Mouse (Mus musculus): ENCODE measurements around the gene Cdr2.
"Not testable (repeated sequence)": the region's sequence is repeated elsewhere in the genome, so short reads cannot be mapped to it uniquely, and the experiment has no call there.

The Cdr2 gene

DNA sequence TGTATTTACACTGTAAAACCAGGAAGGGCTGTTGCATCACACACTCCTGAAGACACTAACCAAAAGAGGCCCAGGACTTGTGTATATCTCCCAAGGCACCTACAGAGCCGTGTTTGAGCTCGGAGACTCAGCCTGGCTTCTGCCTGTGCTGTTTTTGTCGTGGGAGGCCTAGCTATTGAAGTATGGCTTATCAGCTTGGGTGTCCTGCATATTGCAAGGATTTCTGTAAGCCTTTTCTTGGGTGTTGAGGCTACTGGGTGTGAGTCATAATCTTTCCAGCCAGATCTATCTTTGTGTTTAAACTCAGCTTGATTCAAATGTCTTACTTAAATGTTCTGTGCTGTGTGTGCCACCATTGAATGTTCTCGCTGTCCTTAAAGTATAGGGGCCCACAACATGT lies 45.6 kb downstream of the Cdr2 start:
- ChIA-PET POLR2A (interaction anchor here in 2 of 4 experiments (1.0 to 1.9 kb wide), 2 partner anchors 15 to 19 kb away, joined by 4 read pairs; partner anchors contain the start of gene Polr3e (in 1 of the 2)), CTCF (interaction anchor here in 2 of 4 experiments (0.6 to 3.3 kb wide), 2 partner anchors 183 to 636 kb away, joined by 3 to 19 read pairs; no protein-coding TSS in a partner anchor)

DNA sequence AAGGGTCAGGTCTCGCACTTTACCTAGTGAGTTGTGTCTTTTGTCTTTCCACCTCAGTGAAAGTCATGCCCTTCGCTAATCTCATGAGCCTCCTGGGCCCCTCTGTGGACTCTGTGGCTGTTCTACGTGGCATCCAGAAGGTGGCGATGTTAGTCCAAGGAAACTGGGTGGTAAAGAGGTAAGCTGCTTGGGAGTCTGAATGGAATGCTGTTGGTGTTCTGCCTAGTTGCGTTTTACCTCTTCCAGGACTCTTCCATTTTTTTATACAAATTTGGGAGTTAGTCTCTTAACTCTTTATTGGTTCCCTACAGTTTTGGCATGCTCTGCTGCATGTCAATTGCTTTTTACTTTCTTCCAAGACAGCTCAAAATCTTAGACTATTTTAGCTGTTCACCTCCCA lies 47.4 kb downstream of the Cdr2 start:
- CTCF ChIA-PET = interaction anchor here (0.6 to 3.3 kb wide), 19 partner anchors 8 to 707 kb away, joined by 3 to 19 read pairs (median 4); no protein-coding TSS in a partner anchor
- POLR2A ChIA-PET = interaction anchor here in 2 of 4 experiments (0.6 to 6.8 kb wide), 6 partner anchors 9 to 150 kb away, joined by 3 to 52 read pairs (median 4); partner anchors contain the start of genes Cdr2 (in 1 of the 2) and Mfsd13b (in 1 of the 2)

DNA sequence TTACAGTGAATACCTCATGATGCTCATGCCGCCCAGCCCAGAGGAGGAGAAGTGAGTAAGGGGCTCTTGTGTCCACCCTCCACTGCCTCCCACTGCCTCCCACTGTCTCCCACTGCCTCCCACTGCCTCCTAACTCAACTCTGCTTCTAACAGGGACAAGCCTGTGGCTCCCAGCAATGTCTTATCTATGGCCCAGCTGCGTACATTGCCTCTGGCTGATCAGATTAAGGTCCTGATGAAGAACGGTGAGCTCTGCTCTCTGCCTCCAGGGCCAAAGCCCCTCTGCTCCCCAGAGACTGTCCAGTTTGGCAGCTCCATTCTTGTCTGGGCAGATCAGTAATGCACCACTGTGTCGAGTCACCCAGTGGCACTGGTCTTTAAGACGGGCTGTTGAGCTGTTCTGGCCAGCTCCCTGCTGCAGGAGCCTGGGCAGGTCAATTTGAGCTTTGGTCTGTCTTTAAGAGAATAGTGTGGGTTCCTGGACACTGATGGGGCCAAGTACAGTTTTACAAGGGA lies 48.4 kb downstream of the Cdr2 start:
- ChIA-PET POLR2A (interaction anchor here in 2 of 4 experiments (1.4 to 6.8 kb wide), 3 partner anchors 11 to 49 kb away, joined by 5 to 52 read pairs (median 30); partner anchors contain the start of genes Cdr2 (in 1 of the 2) and Mfsd13b (in 1 of the 2)), CTCF (interaction anchor here in 2 of 4 experiments (0.6 to 3.3 kb wide), 4 partner anchors 9 to 186 kb away, joined by 3 to 19 read pairs (median 7); no protein-coding TSS in a partner anchor)

DNA sequence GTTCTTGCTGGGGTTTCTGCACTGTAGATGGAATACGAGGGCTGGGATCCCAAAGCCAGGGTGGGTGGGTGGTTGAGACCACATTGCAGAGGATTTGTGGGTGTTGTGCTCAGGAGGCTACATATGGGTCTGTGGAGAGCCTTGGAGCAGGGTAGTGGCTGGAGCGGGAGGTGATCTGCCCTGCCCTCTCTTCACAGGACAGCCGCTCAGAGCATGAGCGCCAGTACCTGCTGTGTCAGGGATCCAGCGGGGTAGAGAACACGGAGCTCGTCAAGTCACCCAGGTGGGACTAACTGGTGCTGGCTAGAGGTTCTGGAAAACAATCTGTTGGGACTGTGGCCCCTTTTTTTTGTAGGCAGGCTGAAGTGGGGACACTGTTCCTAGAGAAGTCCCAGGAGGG lies 49.0 kb downstream of the Cdr2 start:
- POLR2A ChIA-PET = interaction anchor here in 3 of 4 experiments (0.5 to 6.8 kb wide), 6 partner anchors 11 to 90 kb away, joined by 3 to 52 read pairs (median 5); partner anchors contain the start of genes Cdr2 (in 2 of the 3), Mfsd13b (in 2 of the 3), Eef2k (in 1 of the 3) and Polr3e (in 1 of the 3)
- CTCF ChIA-PET = interaction anchor here in 1 of 4 experiments (3.3 kb wide), 1 partner anchor 187 kb away, joined by 19 read pairs; no protein-coding TSS in a partner anchor

DNA sequence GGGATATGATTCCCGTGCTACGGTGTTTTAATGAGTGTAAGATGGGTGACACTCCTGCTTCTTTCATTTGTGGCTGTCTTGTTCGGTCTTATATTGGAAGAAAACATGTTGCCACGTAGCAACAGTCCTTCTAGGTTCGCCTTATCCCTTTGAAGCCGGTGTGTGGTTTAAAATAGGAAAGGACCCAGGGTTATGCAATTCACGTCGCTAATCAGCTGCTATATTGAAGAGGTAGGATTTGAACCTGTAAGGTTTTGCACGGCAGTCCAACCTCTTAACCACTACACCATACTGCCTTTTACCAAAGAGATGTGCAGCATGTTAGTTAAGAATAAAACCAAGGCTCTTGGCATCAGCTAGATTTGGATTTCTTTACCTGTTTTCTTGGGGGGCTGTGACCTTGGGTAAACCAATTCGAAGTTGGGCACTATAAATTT lies 63.6 kb downstream of the Cdr2 start:
- ChIA-PET CTCF (interaction anchor here in 1 of 4 experiments (3.1 kb wide), 1 partner anchor 83 kb away, joined by 36 read pairs; no protein-coding TSS in a partner anchor), POLR2A (interaction anchor here (0.6 to 8.6 kb wide), 13 partner anchors 9 to 180 kb away, joined by 3 to 52 read pairs (median 4); partner anchors contain the start of genes Cdr2 (in 1 of the 4), Eef2k (in 1 of the 4) and Mfsd13b (in 1 of the 4))

DNA sequence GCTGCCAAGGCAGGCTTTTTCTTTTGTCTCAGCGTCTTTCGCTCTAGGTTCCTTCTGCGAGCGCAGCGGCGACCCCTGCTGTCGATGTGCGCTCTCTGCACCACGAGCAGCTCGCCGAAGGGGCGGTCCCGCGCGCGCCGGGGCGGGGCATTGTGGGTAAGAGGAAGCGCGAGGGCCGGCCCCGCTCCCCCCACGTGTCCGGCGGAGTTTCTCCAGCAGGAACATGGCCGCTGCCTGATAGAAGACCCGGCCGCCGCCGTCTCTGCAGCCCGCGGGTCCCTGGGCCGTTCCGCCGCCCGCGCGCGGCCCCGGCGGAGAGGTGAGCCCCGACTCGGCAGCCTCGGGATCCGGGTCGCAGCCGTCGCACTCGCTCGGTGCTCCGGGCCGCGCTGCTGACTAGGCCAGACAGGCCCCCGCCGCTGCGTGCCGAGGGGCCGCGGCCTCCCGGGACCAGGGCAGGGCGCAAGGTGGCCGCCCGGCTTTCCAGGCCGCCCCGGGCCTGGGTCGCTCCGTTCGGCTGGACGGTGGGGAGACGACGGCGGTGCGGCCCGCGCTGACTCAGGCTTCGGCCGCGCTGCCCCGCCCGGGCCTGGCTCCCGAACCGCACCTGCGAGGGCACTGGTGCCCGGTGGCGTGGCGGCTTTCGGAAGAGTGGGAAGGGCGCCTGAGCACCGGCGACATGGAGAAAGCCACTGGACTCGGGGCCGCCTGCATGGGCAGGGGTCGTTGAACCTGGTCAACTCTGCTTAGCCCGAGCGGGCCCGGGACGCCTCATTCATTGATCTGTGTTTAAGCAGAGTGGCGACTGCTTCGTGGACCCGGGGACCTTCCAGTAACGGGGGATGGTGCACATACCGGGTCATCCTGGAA lies 64.3 kb downstream of the Cdr2 start, which contains the start of gene Polr3e:
Gene Polr3e, plus strand, starts transcription at position 153 of the 870 bp plus-strand sequence.
- CTCF ChIA-PET = interaction anchor here (0.6 to 3.1 kb wide), 12 partner anchors 20 to 202 kb away, joined by 3 to 36 read pairs (median 6); partner anchors contain the start of gene Eef2k (in 2 of the 4)
- POLR2A ChIA-PET = interaction anchor here (0.6 to 8.6 kb wide), 43 partner anchors 9 to 979 kb away, joined by 3 to 52 read pairs (median 4); partner anchors contain the start of genes Eef2k (in 3 of the 4), Cdr2 (in 2 of the 4) and Mfsd13b (in 2 of the 4)

DNA sequence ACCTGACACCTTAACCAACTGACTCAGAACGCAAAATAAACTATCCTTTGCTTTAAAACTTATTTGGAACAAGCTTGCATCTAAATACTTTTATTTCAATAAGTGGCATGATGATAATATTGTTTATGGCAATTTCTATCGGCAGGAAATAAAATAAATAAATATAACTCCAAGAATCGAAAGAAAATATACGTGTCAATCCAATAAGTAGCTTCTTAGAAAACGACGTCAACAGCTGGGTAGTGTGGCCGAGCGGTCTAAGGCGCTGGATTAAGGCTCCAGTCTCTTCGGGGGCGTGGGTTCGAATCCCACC lies 64.9 kb downstream of the Cdr2 start:
- ChIA-PET POLR2A (interaction anchor here (0.6 to 2.1 kb wide), 35 partner anchors 9 to 980 kb away, joined by 3 to 40 read pairs (median 4); partner anchors contain the start of genes Eef2k (in 3 of the 4), Cdr2 (in 2 of the 4) and Mfsd13b (in 2 of the 4)), CTCF (interaction anchor here (0.6 to 3.1 kb wide), 12 partner anchors 21 to 87 kb away, joined by 3 to 36 read pairs (median 6); partner anchors contain the start of gene Eef2k (in 2 of the 4))

DNA sequence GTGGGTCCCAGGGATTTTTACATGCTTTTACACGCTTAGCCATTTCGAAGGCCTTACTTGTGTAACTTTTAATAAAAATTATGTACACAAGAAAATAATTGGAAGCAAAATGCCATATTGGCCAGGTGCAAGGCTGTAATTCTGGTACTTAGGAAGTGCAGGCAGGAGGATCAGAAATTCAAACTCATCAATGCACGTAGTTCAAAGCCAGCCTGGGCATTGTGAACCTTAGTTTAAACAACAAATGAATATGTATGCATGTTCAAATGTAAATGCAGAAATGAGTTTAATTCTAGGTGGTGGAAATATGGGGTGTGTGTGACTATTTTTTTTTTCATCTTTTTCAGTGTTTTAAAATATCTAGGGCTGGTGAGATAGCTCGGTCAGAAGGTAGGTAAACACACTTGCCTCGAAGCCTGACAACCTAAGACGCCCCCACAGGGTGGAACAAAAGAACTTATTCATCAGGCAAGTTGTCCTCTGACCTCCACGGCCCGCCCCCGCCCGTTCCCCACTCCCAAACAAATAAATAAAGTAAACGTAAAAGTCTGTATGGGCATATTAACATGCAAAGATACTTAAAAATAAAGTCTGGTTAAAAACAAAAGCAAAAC lies 65.7 kb downstream of the Cdr2 start:
- ChIA-PET CTCF (interaction anchor here in 3 of 4 experiments (0.5 to 3.1 kb wide), 5 partner anchors 11 to 81 kb away, joined by 3 to 36 read pairs (median 7); partner anchors contain the start of gene Eef2k (in 1 of the 3)), POLR2A (interaction anchor here in 3 of 4 experiments (0.6 to 2.1 kb wide), 21 partner anchors 8 to 255 kb away, joined by 3 to 40 read pairs (median 4); partner anchors contain the start of genes Cdr2 (in 2 of the 3), Eef2k (in 2 of the 3) and Mfsd13b (in 2 of the 3))

DNA sequence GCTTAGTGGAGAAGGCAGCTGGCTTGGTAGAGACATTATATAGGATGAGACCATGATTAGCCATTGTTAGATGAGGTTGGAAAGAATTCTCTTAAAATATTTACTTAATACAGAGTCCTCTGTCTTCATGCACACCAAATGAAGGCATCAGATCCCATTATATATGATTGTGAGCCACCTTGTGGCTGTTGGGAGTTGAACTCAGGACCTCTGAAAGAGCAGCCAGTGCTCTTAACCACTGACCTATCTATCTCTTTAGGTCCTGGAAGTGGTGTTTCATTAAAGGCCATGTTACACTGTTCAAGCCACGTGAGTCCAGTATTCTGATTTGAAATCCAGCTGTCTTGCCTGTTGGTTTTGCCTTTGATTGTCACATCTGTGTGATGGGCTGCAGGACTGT lies 68.8 kb downstream of the Cdr2 start:
- CTCF ChIA-PET = no interaction called here

DNA sequence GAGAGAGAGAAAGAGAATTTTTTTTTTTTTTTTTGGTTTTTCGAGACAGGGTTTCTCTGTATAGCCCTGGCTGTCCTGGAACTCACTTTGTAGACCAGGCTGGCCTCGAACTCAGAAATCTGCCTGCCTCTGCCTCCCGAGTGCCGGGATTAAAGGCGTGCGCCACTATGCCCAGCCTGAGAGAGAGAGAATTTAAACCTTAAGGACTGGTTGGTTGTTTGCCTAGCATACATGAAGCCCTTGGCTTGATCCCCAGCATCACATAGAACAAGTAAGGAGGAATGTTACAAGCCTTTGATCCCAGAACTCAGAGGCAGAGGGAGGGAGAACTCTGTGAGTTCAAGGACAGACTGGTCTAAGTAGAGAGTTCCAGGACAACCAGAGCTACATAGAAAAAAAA lies 70.8 kb downstream of the Cdr2 start:
- CTCF ChIA-PET = not testable (repeated sequence)
- POLR2A ChIA-PET = interaction anchor here in 1 of 4 experiments (1.4 to 1.6 kb wide), 2 partner anchors 68 to 76 kb away, joined by 3 to 7 read pairs; partner anchors contain the start of gene Eef2k

More for the DNA sequence above, 68.8 kb downstream of the Cdr2 start:
- POLR2A ChIA-PET = no interaction called here

DNA sequence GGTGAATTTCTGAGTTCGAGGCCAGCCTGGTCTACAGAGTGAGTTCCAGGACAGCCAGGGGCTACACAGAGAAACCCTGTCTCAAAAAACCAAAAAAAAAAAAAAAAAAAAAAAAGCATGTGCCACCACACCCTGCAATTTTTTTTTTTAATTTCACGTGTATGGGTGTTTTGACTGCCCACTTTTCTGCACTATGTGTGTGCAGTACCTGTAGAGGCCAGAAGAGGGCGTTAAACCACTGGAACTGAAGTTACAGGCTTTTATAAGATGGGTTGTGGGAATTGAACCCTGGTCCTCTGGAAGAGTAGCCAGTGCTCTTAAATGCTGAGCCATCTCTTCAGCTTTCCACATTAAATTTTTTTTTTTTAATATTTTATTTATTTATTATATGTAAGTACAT lies 71.9 kb downstream of the Cdr2 start:
- CTCF ChIA-PET, POLR2A ChIA-PET: not testable (repeated sequence)
